Mouse (Mus musculus) C2C12 (cell line): Measurements from ENCODE around the gene Samm50.

Source experiments
- CTCF ChIP-seq: IDR thresholded peaks from one replicate; pipeline ENCODE4 v1.5.1; 2011; ENCODE audit not compliant: control insufficient read depth, insufficient read depth, insufficient read length
- FOSL1 ChIP-seq: IDR thresholded peaks from one replicate; pipeline ENCODE4 v1.8.0; 2011; ENCODE audit warnings: mild to moderate bottlenecking, low read length; ENCODE audit not compliant: poor library complexity, insufficient read depth, severe bottlenecking
- MAX ChIP-seq: IDR thresholded peaks from one replicate; pipeline ENCODE4 v1.6.1; 2011; ENCODE audit warnings: mild to moderate bottlenecking, control low read depth

DNA sequence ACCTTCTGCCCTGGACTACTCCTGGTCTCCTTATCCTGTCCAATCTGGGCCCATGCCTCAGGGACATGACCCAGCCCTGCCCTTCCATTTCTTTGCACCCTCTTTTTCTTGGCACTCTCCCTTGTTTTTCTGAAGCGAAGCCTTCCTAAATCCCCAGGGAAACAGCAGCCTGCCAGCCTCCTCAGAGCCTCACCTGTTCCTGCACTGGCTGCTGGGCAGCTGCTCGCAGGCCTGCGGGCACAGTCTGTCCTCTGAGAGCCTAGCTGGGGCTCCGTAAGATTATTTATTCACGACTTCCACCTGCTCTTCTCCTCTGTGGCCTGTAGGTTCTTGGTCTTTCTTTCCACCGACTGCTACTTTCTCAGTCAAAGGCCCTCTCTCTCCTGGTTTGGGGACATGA is 10.0 kb upstream of the Samm50 start:
- TF ChIP-seq CTCF, result no peak
- no peak for TF ChIP-seq MAX
- TF ChIP-seq FOSL1, result no peak
